Mouse (Mus musculus) ES-Bruce4 (cell line): ENCODE measurements around the gene Bola3.

Experiments
- CTCF ChIP-seq: IDR thresholded peaks from one replicate; pipeline ENCODE4 v1.8.1; 2011; ENCODE audit warnings: low read depth, low read length
- EP300 ChIP-seq: IDR thresholded peaks from 2 replicates; pipeline ENCODE4 v1.6.1; 2011; ENCODE audit warnings: low read depth, low read length; ENCODE audit not compliant: insufficient read depth

GRCm38 (mm10) chr6:83395544-83396229 is 46.7 kb downstream of the Bola3 start:
- TF ChIP-seq CTCF, result no peak
- no peak for TF ChIP-seq EP300
